Mouse (Mus musculus): Measurements from ENCODE around the gene Ckap5.

- TF ChIP-seq POLR2A (IDR thresholded peaks at IDR 0.05; ENCODE audit: low read depth, low read length) (no peak), CTCF (conservative IDR thresholded peaks at IDR 0.05; ENCODE audit: insufficient read depth, insufficient read length, low read depth, low read length) (no peak)
Measured at GRCm38 (mm10) chr2:91629682-91630081, 103.1 kb downstream of the Ckap5 start.
